Mouse (Mus musculus) C2C12 (cell line): Measurements from ENCODE around the gene Ly6g6c.

Experiments used
- CEBPB ChIP-seq: IDR thresholded peaks from one replicate; pipeline ENCODE4 v1.6.1; 2011; ENCODE audit warnings: low read depth, mild to moderate bottlenecking, control low read depth, moderate library complexity
- CTCF ChIP-seq: IDR thresholded peaks from one replicate; pipeline ENCODE4 v1.5.1; 2011; ENCODE audit not compliant: control insufficient read depth, insufficient read depth, insufficient read length
- USF1 ChIP-seq: IDR thresholded peaks from one replicate; pipeline ENCODE4 v1.6.1; 2011; ENCODE audit warnings: low read depth, mild to moderate bottlenecking, control low read depth, moderate library complexity

GRCm38 (mm10) chr17:35066084-35066483 is 896 bp downstream of the Ly6g6c start, which contains the start of gene Mpig6b:
- TF ChIP-seq CTCF (no peak), USF1 (no peak), CEBPB (no peak)
